Mouse (Mus musculus) stomach, embryonic 14.5 days (tissue): ENCODE results near the gene Satb1. TPM values are rescaled to one million over a fixed set of nuclear protein-coding genes. Genes with fewer than 3 reads are reported as not detected.

Experiments
- ATAC-seq: fragments of 200-750 bp; cut with Nextera tagmentation; 2 replicates; pipeline ENCODE4 v1.8.0; 2017; ENCODE audit warnings: low read depth, moderate TSS enrichment; ENCODE audit not compliant: insufficient number of reproducible peaks, insufficient read depth, low FRiP score
- H3K27ac ChIP-seq: fragments of 300-500 bp; sonication (generic); 2 replicates; pipeline ENCODE4 v1.5.1; 2014; ENCODE audit warnings: mild to moderate bottlenecking, low read length, moderate library complexity, mixed read lengths
- H3K27me3 ChIP-seq: fragments of 300-500 bp; sonication (generic); 2 replicates; pipeline ENCODE4 v1.6.1; 2014; ENCODE audit warnings: low read length, control low read depth, mixed read lengths; ENCODE audit not compliant: control insufficient read depth, insufficient read depth
- H3K36me3 ChIP-seq: fragments of 300-500 bp; sonication (generic); 2 replicates; pipeline ENCODE4 v1.6.1; 2014; ENCODE audit warnings: mild to moderate bottlenecking, control low read depth, low read length, moderate library complexity, mixed read lengths; ENCODE audit not compliant: control insufficient read depth, insufficient read depth
- H3K4me1 ChIP-seq: fragments of 300-500 bp; sonication (generic); 2 replicates; pipeline ENCODE4 v1.6.1; 2014; ENCODE audit warnings: low read length, control low read depth, mixed read lengths; ENCODE audit not compliant: control insufficient read depth, insufficient read depth
- H3K4me2 ChIP-seq: fragments of 300-500 bp; sonication (generic); replicated peaks from 2 replicates; pipeline ENCODE4 v1.6.1; 2014; ENCODE audit warnings: low read depth, low read length, control low read depth
- H3K4me3 ChIP-seq: fragments of 300-500 bp; sonication (generic); 2 replicates; pipeline ENCODE4 v1.5.1; 2014; ENCODE audit warnings: low read depth, low read length, control low read depth
- H3K9ac ChIP-seq: fragments of 300-500 bp; sonication (generic); replicated peaks from 2 replicates; pipeline ENCODE4 v1.6.1; 2014; ENCODE audit warnings: low read depth, mild to moderate bottlenecking, control low read depth, low read length, moderate library complexity, mixed read lengths
- H3K9me3 ChIP-seq: fragments of 300-500 bp; sonication (generic); 2 replicates; pipeline ENCODE4 v1.6.1; 2016; ENCODE audit warnings: low read depth, low read length, control low read depth; ENCODE audit not compliant: control insufficient read depth
- WGBS: fragments of 180-500 bp; shearing (Covaris S2); extraction: QIAGEN DNeasy Blood & Tissue Kit; methylation state at CpG from one replicate; pipeline ENCODE4 v1.1.7; 2014; 5-methylcytosine and 5-hydroxymethylcytosine counted together
- polyA plus RNA-seq: library from polyadenylated mRNA; unstranded; fragments of >200 nt; fragmentation: Nextera tagmentation; extraction: Ambion mirVana; gene quantifications from 2 replicates; pipeline ENCODE4 v1.2.1, GENCODE M21; 2014

Satb1 gene
- polyA plus RNA-seq = 10.1 TPM in 2 replicates

DNA sequence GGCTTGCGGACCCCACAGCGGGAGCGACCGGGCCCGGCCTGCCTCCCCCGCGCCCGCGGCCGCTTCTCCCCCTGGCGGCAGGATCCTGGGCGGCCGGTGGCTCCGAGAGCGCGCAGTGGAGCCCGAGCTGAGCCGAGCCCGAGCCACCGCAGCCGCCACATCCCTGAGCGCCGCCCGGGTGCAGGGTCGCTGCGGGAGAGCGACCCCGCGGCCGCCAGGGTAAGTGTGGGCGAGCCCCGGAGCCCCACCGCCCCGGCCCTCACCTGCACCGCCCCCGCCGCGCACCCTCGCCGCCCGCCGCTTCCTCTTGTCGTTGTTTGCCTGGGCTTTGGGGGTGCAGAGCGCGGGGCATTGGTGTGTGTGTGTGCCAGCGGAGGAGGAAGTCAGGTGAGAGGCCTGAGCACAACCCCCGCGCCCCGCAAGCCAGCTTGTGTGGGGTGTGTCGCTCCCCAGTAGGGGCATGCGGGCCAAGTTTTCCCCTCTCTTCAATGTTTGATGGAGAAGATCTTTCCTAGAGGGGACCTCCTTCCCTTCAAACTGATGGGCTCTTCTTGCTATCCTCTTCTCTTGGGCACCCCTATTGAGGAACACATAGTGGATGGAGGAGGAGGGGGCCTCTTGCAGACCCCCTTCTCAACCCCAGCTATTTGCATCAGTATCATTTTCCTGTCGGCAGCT, at the start of gene Satb1:
Gene Satb1, minus strand, starts transcription at position 391 of the 678 bp plus-strand sequence.
- Histone ChIP-seq H3K9ac (peak within 1 kb of the TSS; percentile 18; the same call in 1 of the 2 replicates), H3K27me3 (peaks cover 29% of the 10 kb centered on the region), H3K27ac (no peak within 1 kb of the TSS), H3K4me1 (peaks cover 9% of the 10 kb centered on the region; the same call in 1 of the 2 replicates), H3K9me3 (no peaks in the 10 kb centered on the region), H3K4me2 (peak within 1 kb of the TSS; percentile 99), H3K36me3 (no peaks in the 10 kb centered on the region), H3K4me3 (peak within 1 kb of the TSS; percentile 58)
- WGBS = under 1% methylated on average over 34 of the region's 52 CpGs
- peak; percentile 90 for ATAC-seq

- no peak overlapping the region for H3K4me2 ChIP-seq
- 68% methylated on average over 12 of the region's 12 CpGs for WGBS
- no peak overlapping the region for H3K27ac ChIP-seq
- H3K9me3 ChIP-seq = no peaks in the 10 kb centered on the region
- no peak overlapping the region for H3K9ac ChIP-seq
- no peaks in the 10 kb centered on the region for H3K36me3 ChIP-seq
- ATAC-seq = no peak
- no peaks in the 10 kb centered on the region for H3K4me1 ChIP-seq
- no peaks in the 10 kb centered on the region for H3K27me3 ChIP-seq
- no peak overlapping the region for H3K4me3 ChIP-seq
Observed at GRCm38 (mm10) chr17:51882566-51882965, 49.5 kb upstream of the Satb1 start.

DNA sequence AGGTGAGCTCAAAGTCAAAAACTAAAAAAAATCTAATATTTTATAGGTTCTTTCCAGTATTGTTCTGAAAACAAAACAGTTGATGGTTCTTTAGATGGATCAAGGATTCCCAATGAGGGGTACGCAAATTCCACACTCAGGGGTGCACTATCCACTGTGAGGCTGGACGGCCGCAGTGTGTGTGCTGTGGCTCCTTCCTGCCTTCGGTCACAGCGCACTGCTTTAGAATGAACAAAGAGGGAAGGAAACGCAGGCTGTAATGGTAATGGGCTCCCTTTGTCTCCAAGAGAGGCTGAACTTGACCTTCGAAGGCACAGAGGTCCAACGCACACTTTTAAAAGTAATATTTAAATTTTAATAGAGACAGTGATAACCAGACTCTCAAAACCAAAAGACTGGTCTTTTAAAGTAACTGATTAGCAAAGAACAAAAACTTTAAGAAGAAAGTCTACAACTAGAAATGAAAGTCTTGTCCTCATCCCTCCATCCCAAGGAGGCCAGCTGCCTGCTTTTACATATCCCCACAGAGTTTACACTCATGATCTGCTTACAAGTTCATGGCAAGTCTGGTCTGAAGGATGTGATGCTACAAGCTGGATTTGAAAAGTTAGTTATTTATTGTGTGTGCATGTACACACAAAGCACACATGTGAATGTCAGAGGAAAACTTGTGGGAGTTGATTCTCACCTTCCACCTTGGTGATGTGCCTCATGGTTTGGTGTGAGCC, 48.0 kb upstream of the Satb1 start:
- WGBS = 82% methylated on average over 8 of the region's 8 CpGs
- Histone ChIP-seq H3K9me3 (no peaks in the 10 kb centered on the region), H3K4me3 (no peak overlapping the region), H3K27me3 (no peaks in the 10 kb centered on the region), H3K4me2 (no peak overlapping the region), H3K27ac (no peak overlapping the region), H3K36me3 (no peaks in the 10 kb centered on the region), H3K4me1 (no peaks in the 10 kb centered on the region), H3K9ac (no peak overlapping the region)
- ATAC-seq = no peak

- H3K4me1 ChIP-seq = no peaks in the 10 kb centered on the region
- H3K27ac ChIP-seq = no peak overlapping the region
- H3K9ac ChIP-seq = no peak overlapping the region
- 28% methylated on average over 9 of the region's 9 CpGs for WGBS
- H3K4me3 ChIP-seq = no peak overlapping the region
- H3K36me3 ChIP-seq = no peaks in the 10 kb centered on the region
- H3K27me3 ChIP-seq = no peaks in the 10 kb centered on the region
- no peak overlapping the region for H3K4me2 ChIP-seq
- H3K9me3 ChIP-seq = no peaks in the 10 kb centered on the region
- ATAC-seq = no peak
Observed at GRCm38 (mm10) chr17:51880221-51880620, 47.1 kb upstream of the Satb1 start.

DNA sequence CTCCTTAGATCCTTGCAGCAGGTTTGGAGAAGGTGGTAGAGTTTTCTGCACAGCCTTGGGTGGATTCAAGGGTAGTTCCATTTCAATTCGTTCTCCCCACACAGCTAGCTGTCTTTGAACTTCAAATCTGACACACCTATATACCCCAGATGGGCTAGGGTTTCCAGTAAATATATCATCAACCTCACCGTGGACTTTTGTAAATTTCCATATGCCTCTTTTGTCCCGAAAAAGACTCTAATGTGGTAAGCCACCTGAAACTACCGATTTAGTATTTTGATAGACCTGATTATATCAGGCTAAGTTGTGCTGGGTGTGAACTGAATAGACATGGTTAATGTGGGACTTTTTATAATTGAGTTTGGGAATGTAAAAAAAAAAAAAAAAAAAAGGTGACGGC, 46.6 kb upstream of the Satb1 start:
- Histone ChIP-seq H3K9ac (no peak overlapping the region), H3K9me3 (no peaks in the 10 kb centered on the region), H3K27me3 (no peaks in the 10 kb centered on the region), H3K4me3 (no peak overlapping the region), H3K4me2 (no peak overlapping the region), H3K4me1 (no peaks in the 10 kb centered on the region), H3K27ac (no peak overlapping the region), H3K36me3 (no peaks in the 10 kb centered on the region)
- ATAC-seq = no peak
- WGBS = 88% methylated on average over 5 of the region's 5 CpGs

GRCm38 (mm10) chr17:51879171-51879570, 46.1 kb upstream of the Satb1 start:
- ATAC-seq = no peak
- Histone ChIP-seq H3K9me3 (no peaks in the 10 kb centered on the region), H3K4me1 (no peaks in the 10 kb centered on the region), H3K36me3 (no peaks in the 10 kb centered on the region), H3K4me3 (no peak overlapping the region), H3K27me3 (no peaks in the 10 kb centered on the region), H3K4me2 (no peak overlapping the region), H3K9ac (no peak overlapping the region), H3K27ac (no peak overlapping the region)
- 82% methylated on average over 2 of the region's 2 CpGs for WGBS

GRCm38 (mm10) chr17:51876471-51876870, 43.4 kb upstream of the Satb1 start:
- WGBS = 81% methylated on average over 5 of the region's 5 CpGs
- Histone ChIP-seq H3K4me1 (no peaks in the 10 kb centered on the region), H3K9ac (no peak overlapping the region), H3K27me3 (no peaks in the 10 kb centered on the region), H3K27ac (no peak overlapping the region), H3K4me2 (no peak overlapping the region), H3K9me3 (no peaks in the 10 kb centered on the region), H3K4me3 (no peak overlapping the region), H3K36me3 (no peaks in the 10 kb centered on the region)
- ATAC-seq = no peak

- WGBS = 98% methylated on average over 4 of the region's 4 CpGs
- H3K4me3 ChIP-seq = no peak overlapping the region
- no peaks in the 10 kb centered on the region for H3K36me3 ChIP-seq
- no peak overlapping the region for H3K9ac ChIP-seq
- no peak overlapping the region for H3K27ac ChIP-seq
- no peaks in the 10 kb centered on the region for H3K27me3 ChIP-seq
- ATAC-seq = no peak
- H3K4me1 ChIP-seq = no peaks in the 10 kb centered on the region
- no peaks in the 10 kb centered on the region for H3K9me3 ChIP-seq
- H3K4me2 ChIP-seq = no peak overlapping the region
Observed at GRCm38 (mm10) chr17:51857616-51858015, 24.5 kb upstream of the Satb1 start.
